Mouse (Mus musculus) ES-E14 (cell line): Measurements from ENCODE around the gene Cyp2d9.

ENCODE experiments used
- CHD2 ChIP-seq: IDR thresholded peaks from 2 replicates; pipeline ENCODE4 v1.6.1; 2014; ENCODE audit warnings: mild to moderate bottlenecking, low read depth, low read length, inconsistent platforms
- HCFC1 ChIP-seq: IDR thresholded peaks from 2 replicates; pipeline ENCODE4 v1.6.1; 2012; ENCODE audit warnings: low read length, inconsistent platforms, borderline replicate concordance; ENCODE audit not compliant: insufficient read depth
- MAFK ChIP-seq: IDR thresholded peaks from 2 replicates; pipeline ENCODE4 v1.6.1; 2014; ENCODE audit warnings: mild to moderate bottlenecking, low read depth, low read length, inconsistent platforms; ENCODE audit not compliant: insufficient read depth
- ZC3H11A ChIP-seq: IDR thresholded peaks from 2 replicates; pipeline ENCODE4 v1.6.1; 2012; ENCODE audit warnings: low read depth, mild to moderate bottlenecking, inconsistent platforms, low read length, borderline replicate concordance
- ZNF384 ChIP-seq: IDR thresholded peaks from 2 replicates; pipeline ENCODE4 v1.6.1; 2012; ENCODE audit warnings: low read depth, low read length, inconsistent platforms

DNA sequence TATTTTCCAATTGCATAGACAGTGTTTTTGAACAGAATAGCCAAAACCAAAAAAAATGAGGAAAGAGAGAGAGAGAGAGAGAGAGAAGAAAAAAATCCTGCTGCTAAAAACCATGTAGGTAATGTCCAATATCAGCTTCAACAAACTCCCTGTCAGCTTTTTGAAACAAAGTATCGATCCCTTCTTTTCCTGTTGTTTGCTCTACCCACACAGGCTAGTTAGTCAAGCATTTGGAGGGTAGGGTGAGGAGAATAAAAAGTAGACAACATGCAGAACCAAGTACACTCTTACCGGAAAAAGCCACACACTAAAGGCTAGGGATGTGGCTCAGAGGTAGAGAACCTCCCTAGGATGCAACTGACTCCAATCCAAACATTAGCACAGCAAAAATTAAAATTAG lies 47.5 kb upstream of the Cyp2d9 start:
- TF ChIP-seq MAFK (no peak), HCFC1 (no peak), ZC3H11A (no peak), CHD2 (no peak), ZNF384 (no peak)
